Mouse (Mus musculus): ENCODE results near the gene 5430427O19Rik.

The 5430427O19Rik gene

GRCm38 (mm10) chrX:85869914-85870483, at the start of gene 5430427O19Rik:
Gene 5430427O19Rik (plus strand): TSS chrX:85870354.
- DNase-seq (ENCODE audit: low read depth, low spot score) = peak; percentile 75

DNA sequence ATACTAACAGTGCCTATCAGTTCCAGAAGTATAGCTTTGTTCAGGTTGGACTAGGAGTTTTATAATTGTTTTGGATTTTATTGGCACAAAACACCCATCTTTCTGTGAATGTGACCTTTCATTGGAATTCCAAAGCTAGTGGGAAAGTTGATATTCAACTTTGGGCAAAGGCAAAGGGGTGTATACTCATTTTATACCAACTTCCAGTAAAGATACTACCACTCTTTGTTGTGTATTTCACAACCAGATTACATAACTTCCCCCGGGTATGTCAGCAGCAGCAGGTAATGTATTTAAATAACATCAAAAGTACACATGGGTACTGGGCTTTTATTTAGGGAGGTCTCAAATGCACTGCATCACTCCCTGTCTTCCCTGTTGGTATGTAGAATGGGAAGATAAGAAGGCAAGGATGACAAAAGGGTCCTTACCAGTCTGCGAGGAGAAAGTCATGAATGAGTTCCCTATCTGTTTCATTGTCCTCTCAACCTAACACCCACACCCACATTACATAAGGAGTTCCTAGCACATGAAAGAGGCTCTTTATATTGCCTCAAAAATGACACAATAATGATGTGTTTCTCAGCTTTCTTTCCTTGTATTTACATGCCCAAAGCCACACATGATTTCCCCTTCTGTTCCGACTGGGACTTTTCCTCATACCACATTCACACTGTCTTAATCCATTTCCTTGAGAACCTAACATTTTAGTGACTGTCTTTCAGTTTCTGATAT, 42.3 kb upstream of the 5430427O19Rik start:
- DNase-seq (ENCODE audit: low read depth, low spot score) = no peak

GRCm38 (mm10) chrX:85829000-85829399, 41.2 kb upstream of the 5430427O19Rik start:
- no peak for DNase-seq (ENCODE audit: low read depth, low spot score)

GRCm38 (mm10) chrX:85839174-85839573, 31.0 kb upstream of the 5430427O19Rik start:
- DNase-seq (ENCODE audit: low read depth, low spot score) = peak; percentile 35

DNA sequence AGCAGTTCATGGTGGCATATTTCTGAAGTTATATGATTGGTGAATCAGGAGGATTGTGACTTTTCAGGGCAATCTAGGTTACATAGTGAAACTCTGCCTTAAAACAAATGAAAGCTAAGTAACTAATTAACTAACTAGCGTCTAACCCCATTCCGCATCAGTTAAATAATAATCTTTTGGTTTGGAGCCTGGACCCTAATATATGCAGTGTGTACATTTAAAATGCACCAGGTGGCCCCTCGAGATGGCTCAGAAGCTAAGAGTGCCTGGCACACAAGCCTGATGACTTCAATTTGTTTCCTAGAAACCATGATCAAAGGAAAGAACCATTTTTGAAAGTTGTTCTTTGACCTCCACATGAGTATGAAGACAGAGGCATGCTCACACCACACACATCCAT, 14.2 kb upstream of the 5430427O19Rik start:
- no peak for DNase-seq (ENCODE audit: low read depth, low spot score)

GRCm38 (mm10) chrX:85857169-85857568, 13.0 kb upstream of the 5430427O19Rik start:
- no peak for DNase-seq (ENCODE audit: low read depth, low spot score)

DNA sequence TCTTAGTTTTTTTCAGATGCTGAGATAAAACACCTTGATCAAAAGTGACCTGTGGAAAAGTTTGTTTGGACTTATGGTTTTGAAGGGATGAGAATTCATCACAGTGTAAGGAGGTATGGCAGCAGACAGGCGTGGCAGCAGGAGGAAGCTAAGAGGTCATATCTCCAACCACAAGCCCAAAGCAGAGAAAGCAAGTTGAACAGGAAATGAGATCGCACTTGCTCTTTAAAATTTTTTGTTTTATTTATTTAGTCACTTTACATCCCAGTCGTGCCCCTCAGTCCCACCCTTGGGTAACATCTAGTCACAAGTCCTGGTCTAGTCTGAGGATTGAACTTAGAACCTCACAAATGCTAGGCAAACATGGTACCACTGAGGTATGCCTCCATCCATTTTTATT, 2.1 kb upstream of the 5430427O19Rik start:
- DNase-seq (ENCODE audit: low read depth, low spot score) = no peak

- peak; percentile 67 for DNase-seq (ENCODE audit: low read depth, low spot score)
These were observed 1.4 kb downstream of the 5430427O19Rik start for GRCm38 (mm10) chrX:85871371-85872056.

DNA sequence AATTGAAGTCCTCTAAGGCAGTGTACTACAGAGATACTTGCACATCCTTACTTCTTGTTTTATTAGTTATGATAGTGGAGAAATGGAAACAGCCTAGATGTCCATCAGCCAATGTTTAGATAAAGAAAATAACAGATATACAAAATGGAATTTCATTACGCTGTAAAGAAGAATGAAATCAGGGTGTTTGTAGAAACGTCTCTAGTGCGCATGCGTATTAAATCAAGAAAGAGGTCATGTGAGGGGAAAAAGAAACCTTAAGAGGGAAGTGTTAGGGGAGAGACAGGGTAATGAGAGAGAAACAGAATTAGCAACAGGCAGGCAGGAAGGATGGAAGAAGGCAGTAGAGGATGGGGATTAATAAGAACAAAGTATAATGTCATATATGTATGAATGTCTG, 4.2 kb downstream of the 5430427O19Rik start:
- DNase-seq (ENCODE audit: low read depth, low spot score) = peak; percentile 22

GRCm38 (mm10) chrX:85875951-85876350, 5.8 kb downstream of the 5430427O19Rik start:
- DNase-seq (ENCODE audit: low read depth, low spot score) = no peak

DNA sequence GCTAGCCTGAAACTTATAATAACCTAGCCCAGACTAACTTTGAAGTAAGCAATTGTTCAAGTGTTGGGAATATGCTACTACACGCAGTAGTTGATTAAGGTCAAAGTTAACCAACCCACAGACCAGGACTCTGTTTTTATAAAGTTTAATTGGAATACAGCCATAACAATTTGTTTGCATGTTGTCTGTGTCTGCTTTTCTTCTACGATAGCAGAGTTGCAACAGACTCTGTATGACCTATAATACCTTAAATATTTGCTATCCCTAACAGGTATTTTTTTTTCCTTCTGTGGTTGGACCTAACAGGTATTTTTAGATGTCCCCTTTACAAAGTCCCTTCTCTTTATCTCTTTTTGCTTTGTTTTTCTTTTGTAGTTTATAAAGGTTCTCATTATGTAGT, 7.6 kb downstream of the 5430427O19Rik start:
- no peak for DNase-seq (ENCODE audit: low read depth, low spot score)

- no peak for DNase-seq (ENCODE audit: low read depth, low spot score)
These were observed 8.1 kb downstream of the 5430427O19Rik start for GRCm38 (mm10) chrX:85878293-85878692.

DNA sequence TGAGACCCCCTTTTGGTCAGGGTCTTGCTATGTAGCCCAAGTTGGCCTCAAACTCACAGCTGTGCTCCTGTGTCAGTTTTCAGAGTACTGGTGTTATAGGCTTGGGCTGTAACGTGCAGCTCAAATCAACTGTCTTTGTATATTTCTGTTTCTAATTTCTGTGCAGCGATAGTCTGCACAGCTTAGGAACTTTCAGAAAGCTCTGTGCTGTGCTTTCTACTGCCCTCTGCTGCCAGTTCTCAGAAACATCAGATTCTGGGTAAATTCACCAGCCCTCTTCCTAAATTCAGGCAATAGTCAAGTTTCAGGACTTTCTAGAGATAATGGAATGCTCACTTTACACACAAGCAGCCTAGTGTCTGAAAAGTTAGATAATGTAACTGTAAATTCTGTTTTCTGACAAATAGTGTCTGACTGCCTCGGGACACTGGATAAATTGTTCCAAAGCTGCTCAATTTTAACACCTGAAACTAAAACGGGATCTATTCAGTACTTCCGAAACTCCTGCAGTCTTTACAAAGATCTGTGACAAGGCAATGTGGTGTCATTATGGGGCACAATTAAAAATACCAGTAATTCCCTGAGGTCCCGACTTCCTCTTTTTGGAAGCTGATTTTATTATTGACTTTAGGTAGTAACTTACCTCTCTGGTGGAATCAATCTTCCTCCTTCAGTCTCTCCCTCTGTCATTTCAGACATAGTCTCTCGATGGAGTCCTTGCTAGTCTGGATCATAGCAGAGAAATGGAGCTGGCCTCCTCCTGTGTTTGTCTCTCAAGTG, 9.2 kb downstream of the 5430427O19Rik start:
- DNase-seq (ENCODE audit: low read depth, low spot score) = peak; percentile 58

DNA sequence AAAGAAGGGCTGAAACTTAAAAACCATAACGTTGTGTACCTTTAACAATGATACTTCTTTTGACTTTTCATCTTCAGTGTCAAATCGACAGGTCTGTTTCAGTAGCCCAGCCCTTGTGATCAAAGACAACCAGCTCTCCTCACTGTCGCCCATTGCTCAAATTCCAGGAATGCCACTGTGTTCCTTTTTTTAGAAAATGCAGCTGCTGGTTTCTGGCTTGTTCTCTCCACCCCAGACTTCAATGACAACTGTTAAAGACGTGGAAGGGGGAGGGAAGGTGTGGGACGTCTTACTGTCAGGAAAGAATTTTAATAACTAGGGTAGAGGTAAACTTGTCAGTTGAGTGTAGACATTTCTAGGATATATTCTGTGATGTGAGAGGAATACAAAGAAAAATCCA, 16.5 kb downstream of the 5430427O19Rik start:
- no peak for DNase-seq (ENCODE audit: low read depth, low spot score)

DNA sequence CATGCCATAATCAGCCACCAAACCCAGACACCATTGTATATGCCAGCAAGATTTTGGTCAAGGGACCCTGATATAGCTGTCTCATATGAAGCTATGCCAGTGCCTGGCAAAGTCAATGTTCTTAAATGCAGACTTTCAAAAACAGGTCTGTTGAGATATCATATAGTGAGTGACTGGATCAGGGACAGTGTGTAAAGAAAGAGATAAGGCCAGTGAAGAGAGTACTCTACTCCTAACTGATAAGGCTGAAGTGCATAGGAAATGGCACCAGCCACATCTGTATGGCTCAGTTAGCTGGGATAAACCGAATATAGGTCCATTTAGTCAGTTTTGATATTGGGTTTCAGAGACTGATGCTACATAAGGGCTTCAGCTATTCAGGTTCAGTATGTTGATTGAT, 31.0 kb downstream of the 5430427O19Rik start:
- no peak for DNase-seq (ENCODE audit: low read depth, low spot score)

- peak; percentile 55 for DNase-seq (ENCODE audit: low read depth, low spot score)
These were observed 48.9 kb downstream of the 5430427O19Rik start for GRCm38 (mm10) chrX:85919034-85919433.

- DNase-seq (ENCODE audit: low read depth, low spot score) = peak; percentile 38
These were observed 62.8 kb downstream of the 5430427O19Rik start for GRCm38 (mm10) chrX:85932991-85933390.

All from A20 (cell line).